Mouse (Mus musculus) retina, embryonic 14.5 days (tissue): ENCODE measurements around the gene Pde4d.
A peak's percentile ranks its signal among the peaks of the same experiment; 100 is the strongest.

Source experiments
- DNase-seq: peaks from one replicate; pipeline ENCODE4 v3.0.0-alpha.2; 2015; ENCODE audit warnings: low spot score

Pde4d gene

DNA sequence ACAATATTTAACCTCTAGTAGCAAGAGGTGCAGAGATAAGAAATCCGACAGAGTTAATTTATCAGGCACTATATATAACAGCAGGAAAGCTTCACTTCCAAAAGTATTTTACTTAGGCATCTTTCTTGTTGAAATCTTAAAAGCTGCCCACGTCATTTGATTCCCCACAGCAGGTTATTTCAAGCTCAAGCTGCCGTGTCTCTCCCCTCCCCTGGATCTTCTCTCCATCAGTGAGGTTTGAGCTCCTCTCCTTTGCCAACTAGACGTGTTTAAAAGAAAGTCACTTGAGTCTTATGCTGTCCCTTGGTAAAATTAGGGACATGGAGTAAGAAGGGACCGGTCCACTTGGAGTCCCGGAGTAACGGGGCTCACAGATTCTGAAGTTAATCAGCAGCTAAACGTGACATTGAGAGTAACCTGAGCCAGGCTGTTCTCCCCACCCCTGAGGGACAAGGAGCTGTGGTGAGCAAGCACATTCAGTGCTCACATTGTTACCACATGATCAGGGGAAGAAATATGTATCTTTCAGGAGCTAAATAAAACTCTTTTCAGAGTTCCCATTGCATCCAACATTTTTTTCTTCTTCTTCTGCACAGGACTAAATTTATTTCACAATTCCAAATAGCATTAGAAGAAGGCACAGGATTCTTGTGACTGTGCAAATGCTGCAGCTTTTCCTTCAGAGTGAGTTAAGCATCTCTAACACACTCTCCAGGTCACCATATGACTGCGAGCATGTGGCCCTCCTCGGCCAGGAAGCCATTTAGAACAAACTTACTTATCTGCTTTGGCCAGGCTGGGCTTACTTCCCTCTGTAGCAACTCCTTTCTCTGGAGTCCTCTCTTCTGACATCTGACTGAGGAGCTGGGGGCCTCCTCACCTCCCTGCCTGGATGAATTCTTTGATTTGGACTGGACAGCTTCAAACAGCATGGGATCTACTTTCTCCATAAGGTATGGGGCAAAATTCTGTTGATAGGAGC is at the start of gene Pde4d:
TSS of gene Pde4d (plus strand) at position 833 of the 982 bp plus-strand sequence.
- DNase-seq = no peak

DNA sequence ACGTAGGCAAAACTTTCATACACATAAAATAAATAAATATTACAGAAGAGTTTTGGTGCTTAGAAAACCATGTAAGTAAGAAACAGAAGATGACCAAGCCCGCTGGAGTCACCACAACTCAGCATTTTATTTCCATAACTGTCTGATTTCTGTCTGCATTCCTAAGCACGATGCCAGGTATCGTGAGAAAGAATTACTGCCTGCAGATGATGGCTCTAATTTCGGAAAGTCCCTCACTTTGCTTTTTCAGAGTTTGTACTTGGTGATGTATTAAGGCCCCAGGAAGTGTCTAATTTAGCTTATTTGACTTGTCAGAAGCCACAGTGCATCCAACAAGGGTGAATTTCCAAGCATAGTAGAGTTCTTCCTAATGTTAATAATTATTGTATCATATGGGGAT is 46.6 kb upstream of the Pde4d start:
- no peak for DNase-seq

DNA sequence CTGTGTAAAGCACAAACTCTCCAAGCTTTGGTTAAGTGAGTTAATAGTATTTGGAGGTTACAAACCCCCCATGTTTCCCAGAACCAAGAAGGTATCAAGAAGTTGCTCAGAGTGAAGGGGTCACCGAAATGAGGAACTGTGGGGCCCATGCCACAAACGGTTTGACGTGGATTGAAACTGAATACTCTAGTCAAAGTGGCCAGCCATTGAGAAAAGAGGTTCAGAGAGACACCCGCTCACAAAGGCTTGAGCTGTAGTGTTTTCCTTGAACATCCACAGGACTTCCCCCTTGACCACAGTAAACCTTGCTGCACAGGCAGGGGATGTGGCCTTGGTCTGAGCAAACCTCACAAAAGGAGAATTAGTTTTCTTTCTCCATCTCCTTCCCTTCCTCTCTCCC is 45.4 kb upstream of the Pde4d start:
- no peak for DNase-seq

DNA sequence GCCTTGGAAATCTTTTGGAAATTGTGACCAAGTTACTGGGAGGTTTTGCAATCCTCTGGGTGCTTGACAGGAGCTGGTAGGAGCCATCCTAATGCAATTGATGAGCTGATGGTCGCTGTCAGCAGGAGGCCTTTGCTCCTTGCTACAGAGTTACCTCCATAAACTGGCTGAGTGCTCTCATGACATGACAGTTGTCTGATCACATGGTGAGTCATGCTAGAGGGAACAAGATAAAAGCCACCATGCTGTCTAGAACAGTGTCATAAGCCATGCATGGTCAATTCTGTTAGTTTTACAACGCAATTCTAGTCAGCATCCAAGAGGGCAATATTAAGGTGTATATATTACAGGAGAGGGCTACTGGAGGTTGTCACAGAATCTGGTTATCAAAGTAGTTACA is 34.3 kb upstream of the Pde4d start:
- DNase-seq = peak; percentile 23

DNA sequence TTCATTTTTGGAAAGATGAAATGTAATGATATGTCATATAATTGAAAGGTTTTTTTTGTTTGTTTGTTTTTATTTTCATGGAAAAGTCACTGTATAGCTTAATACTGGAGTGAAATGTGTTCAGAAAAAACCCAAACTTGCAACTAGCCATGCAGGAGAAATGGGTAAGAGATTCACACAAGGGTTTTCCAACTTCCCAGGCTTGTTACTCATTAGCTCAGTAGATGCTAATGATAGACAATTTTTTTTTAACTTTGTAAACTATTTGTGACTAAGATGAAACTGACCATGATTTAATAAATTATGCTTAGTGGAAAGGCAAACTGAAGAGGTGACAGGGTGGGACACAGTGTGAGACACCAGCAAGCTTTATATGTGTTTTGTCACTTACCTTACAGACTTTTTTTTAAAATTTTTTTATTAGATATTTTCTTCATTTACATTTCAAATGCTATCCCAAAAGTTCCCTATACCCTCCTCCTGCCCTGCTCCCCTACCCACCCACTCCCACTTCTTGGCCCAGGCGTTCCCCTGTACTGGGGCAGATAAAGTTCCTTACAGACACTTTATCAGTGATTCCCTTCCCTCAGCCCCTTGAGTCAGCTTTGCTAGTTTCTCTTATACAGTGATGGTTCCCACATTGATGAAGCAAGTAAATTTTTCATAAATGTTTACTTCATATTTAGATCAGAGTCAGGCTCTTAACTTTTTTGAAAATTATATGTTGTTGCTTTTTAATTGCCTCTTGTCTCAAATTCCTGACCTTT is 30.8 kb upstream of the Pde4d start:
- DNase-seq = no peak

DNA sequence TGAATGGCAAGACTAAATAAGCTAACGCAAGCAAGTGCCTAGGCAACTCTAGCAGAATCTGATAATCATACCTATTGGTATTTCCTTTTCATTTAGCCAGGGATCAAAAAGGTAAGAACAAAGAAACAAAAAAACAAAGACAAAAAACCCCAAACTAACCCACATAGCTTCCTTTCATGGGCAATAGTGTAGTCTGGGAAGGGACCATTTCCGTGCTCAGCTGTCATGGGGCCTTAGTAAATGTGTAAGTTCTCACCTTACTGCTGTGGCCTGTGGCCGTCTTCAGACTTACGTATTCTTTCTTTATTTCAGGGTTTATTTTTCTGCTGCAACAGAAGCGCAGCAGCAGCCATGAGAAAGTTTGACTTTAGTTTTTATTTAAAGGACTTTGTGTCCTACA is 23.4 kb upstream of the Pde4d start:
- DNase-seq = no peak

DNA sequence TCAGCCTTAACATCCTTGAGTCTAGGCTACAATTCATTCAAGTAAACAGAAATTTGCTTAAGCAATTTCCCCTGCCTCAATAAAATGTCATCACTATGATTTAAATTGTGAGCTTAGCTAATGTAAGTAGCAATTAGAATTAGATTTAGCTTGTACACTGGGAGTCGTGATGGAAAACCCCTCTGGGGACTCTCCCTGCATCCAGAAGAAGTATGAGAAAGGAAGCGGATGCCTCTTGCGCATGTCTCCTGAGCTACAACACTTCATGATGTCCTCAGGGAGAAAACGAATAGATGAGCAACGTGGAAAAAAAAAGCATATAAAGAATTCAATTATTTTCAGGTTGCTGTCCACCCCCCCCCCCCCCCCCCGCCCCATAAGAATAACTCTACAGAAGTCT is 20.9 kb upstream of the Pde4d start:
- no peak for DNase-seq

DNA sequence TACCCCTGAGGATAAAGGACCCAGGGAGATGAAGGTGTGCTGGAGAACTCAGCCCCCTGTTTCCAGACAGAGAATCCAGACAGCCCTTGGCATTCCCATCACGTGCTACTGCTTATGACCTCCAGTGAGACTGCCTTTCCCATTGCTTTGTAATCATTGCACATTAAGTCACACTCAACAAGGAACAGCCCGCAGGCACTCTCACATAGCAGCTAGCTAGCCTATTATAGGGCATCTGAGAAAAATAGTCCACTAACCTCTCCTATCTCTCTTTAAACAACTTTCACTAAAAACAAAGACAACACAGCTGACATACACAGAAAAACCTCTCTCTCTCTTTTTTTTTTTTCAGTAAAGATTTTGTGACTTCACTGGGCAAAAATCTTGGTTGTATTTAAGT is 20.1 kb upstream of the Pde4d start:
- no peak for DNase-seq

DNA sequence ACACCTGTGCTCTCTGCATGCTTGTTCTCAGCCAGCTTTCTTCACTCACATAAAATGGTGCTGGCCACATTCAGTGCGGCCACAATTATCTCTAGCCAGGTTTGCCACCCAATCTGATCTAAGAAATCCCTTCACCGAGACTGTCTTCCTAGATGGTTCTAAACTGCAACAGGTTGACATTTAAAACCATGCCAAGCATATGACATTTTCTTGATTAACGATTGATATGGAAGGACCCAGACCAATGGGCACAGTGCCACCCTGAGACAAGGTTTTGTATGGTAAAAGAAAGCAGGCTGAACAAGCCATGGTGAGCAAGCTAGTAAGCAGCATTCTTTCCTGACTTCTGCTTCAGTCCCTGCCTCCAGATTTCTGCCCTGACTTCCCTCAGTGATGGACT is 18.0 kb upstream of the Pde4d start:
- no peak for DNase-seq

DNA sequence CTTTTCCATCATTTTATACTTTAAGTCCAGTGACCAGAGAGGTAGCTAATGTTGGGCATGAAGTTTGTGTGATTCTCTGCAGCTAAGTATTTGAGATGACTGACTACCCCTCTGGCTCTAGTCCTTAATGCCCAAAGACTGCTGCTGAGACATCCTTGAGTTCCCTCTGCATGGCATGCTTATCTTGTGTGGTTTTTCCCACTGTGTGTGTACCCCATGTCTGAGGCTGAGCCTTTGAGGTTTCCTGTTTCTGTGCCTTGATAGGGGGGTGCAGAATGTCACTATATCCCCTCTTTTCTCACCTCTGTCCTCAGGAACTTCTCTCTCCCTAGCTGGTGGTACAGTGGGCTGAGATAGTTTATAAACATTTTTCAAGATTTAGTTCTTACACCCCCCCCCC is 14.1 kb upstream of the Pde4d start:
- no peak for DNase-seq

DNA sequence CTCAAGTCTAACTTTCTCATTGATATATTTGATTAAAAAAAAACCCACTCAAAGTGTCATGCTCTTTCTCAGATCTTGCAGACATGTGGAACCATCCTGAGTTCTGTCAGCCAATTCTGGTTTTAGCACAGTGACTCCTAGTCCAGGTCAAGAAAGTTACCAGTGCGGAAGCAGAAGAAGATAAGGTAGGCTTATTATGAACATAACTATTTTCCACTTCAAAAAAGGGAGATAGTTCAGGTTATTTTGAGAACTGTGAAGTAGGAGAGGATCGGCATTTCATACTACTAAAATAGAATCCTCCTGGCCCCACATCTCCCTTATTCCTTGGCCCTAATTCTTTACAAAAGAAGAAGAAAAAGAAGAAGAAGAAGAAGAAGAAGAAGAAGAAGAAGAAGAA is 12.3 kb upstream of the Pde4d start:
- no peak for DNase-seq

DNA sequence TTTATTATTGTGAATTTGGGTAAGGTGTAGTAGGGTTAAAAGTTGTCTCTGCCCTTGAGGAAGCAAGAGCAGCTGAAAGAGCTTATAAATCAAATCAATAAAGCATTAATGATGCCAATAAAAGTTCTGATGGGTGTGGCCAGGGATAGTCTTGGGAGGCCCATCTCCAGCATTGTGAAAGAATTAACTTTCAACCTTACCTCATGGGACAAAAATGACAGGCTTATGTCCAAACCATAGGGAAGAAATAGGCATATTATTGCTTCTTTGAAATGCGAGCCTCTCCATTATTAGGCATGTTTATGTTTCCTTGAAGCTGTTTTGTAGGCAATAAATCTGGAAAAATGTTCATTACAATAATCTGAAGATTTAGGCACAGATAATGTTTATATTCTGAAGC is 10.7 kb upstream of the Pde4d start:
- no peak for DNase-seq

DNA sequence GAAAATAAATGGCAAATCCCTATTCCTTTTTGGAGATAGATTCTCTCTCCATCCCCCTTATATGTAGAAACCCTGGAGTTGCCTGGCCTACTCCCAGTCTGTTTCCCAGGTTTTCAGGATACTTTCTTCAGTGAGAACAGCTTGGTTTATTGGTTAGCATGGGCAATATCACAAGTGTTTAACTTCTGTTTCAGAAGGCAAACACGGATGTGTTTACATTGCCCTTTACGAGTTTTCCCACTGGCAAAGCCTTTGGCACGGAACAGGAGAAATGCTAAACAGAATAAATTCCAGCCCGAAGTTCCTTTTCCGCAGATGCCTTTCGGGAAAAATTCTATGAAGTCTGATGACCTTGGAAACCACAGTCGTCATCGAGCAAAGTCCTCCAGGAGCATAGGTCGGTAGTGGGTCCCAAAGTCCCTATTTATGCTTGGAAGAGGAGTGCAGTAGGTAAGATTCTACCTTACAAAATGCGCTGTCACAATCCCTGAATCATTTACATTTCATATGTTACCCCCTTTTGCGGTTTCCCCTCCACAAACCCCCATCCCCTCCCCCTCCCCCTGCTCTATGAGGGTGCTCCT is 1.3 kb upstream of the Pde4d start:
- no peak for DNase-seq

DNA sequence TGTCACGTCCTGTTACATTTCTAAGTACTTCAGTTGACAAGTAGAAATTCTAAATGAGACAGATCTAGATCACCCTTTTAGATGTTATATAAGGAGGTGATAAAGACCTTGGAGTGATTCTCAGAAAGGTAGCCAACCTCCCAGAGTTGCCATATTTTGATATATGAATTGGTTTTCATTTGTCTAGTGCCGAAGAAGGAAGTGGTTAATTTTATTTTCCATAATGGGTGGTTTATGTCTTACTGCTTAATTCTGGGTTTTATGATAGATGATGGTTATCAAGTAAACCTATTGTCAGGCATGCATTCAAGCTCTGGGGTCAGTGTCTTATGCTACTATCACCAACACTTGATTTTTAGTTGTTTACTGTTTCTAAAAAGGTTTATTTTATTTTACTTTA is 1.4 kb downstream of the Pde4d start:
- no peak for DNase-seq

DNA sequence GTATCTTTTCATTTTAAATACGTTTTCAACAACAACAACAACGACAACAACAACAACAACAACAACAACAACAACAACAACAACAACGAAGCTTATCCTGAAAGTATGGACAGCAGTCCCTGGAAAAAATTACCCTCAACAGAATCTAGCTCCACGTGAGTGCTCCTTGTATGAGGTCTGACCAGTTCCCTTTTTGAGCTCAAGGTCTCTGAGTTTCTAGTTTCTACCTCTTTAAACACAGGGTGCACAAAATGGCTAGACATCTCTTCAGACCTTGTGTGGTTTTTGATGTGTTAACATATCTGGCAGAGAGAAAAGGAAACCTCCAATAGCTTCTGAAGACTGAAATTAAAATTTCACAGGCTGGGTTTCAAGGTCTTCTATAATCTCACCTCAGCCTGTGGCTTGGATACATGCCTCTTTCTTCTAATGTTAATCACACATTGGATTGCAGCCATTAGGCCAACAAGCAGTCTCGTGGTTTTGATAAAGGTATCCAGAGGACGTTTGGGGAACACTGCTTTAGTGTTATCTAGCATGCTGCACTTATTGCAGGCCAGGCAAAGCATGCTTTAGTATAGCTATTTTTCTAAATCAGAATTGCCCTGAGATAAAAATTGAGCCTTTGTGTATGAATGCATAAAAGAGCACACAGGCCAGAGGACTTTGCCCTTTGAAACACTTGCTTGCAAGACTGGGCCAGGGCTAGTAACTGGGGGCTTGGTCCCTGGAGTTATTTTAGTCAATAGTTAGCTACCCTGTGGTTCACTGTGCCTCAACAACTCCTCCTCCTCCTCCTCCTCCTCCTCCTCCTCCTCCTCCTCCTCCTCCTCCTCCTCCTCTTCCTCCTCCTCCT is 3.5 kb downstream of the Pde4d start:
- DNase-seq = no peak

DNA sequence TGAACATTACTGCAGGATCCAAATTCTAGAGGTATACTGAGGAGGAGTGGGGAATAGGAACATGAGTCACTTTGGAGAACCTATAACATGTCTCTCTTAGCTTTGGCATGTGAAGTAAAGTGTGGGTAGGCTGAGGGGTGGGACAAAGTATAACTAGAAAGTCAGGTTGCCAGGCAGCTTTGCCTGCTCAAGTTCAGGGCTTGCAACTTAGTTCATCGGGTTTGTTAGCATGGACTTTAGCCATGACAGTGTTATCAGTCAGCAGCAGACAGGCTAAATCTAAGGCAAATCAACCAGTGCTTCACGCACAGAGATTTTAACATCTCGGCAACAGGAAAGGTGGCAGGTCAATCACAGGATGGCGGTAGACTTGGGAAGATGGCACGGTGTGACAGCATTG is 12.8 kb downstream of the Pde4d start:
- no peak for DNase-seq

DNA sequence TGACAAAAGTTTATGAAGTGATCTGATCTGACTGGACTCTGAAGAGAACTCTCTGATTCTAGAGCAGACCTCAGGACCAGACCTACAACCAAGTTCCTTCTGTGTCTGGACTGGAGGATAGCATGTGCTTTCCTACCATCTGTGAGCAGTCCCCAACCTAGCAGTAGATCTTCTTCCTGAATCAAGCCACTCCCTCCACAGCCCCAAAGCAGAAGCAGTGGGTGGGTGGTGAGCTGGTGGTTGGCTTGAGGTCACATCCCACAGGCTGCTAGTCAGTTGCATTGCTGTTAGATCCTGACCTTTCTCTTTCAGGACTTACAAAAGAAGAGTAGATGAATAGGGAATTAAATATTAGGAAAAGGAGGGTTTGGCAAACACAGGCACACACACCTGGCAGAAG is 16.0 kb downstream of the Pde4d start:
- DNase-seq = no peak

DNA sequence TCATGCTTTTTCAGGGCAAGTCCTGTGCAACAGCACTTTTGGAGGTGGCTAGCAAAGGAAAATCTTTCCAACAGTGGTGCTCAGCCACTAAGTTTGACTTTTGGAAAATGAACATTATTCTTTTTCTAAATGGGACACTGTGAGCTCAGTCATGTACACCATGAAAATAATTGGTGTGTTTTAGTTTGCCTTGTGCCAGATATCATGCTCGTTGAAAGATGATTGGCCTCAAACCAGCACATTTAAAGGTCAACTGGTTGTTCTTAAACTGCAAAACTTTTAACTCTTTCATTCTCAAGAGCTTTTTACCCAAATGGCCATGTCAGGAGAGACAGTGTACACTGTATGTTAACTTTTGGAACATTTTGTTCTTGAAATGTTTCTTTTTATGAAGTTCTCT is 17.3 kb downstream of the Pde4d start:
- DNase-seq = no peak

DNA sequence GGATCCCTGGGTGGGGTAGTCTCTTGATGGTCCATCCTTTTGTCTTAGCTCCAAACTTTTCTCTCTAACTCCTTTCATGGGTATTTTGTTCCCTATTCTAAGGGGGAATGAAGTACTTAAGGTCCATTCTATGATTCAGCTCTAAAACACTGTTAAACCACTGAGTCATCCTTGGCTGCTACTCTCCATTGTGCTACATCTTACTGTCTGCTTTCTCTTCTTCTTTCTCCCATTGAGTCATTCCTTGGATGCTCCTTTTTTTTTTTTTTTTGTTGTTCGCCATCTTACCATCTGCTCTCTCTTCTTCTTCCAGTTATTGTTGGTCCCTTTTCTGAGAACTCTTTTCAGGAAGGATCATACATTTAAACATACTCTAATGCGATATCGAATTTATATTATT is 30.7 kb downstream of the Pde4d start:
- no peak for DNase-seq

DNA sequence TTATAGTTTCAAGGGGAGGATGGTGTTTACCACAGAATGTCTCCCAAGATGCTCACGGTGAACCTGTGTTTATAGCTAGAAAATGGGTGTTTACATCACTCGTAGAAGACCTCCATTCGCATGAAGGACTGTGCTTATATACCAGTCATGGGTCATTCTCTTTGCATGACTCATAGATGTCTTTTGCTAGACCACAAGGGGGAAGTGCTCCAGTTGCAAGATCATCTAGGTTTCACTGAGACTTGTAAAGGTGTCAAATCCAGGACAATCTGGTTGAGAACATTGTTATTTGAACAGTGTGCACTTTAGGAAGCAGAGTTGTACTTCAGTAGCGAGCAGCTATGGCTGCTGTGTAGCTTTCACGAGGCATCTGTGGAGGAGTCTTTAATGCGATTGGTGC is 35.3 kb downstream of the Pde4d start:
- no peak for DNase-seq

DNA sequence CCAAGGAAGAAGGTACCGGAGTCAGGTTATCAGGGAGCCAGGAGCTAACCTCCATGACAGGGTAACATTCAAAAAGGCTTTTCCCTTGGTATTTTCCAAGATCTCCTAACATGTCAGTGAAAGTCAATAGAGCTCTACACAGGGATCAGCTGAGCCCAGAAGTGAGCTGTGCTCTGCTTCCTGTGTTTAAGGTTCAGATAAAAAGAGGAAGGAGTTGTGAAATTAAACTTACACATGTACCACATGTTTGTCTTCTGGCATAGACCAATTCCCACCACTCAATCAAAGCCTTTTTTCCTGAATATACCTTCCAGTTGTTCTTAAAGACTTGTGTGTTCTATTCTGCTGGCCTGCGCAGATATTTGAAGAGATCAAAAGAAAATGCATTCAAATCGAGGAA is 37.3 kb downstream of the Pde4d start:
- DNase-seq = no peak

DNA sequence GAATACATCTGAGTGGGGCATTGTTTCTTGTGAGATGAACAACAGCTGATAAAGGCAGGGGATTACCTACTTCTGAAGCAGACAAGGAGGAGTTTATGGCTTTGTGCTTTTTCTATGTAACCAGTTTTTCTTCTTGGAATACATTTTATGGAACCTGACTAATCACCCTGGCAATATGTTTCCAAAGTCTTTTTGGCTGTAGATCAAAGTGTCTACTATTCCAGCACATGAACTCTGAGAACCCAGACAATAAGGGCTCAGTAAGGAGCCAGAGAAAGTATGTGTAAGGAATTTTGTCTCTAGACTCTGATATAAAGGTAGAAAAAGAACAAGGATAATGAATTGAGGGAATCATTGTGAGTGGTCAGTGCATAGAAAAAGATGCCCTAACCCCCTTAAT is 40.1 kb downstream of the Pde4d start:
- no peak for DNase-seq
